Mouse (Mus musculus) limb, embryonic 14.5 days (tissue): Measurements from ENCODE around the gene Itpr2. TPM values are rescaled to one million over a fixed set of nuclear protein-coding genes. Genes with fewer than 3 reads are reported as not detected.

Source experiments
- ATAC-seq: fragments of 200-750 bp; cut with Nextera tagmentation; 2 replicates; pipeline ENCODE4 v1.8.0; 2017; ENCODE audit warnings: low read depth, moderate number of reproducible peaks, moderate TSS enrichment; ENCODE audit not compliant: low FRiP score
- DNase-seq: peaks from one replicate; pipeline ENCODE4 v3.0.0-alpha.2; 2015; ENCODE audit warnings: low spot score
- H3K27ac ChIP-seq: fragments of 300-500 bp; sonication (generic); replicated peaks from 2 replicates; pipeline ENCODE4 v1.5.1; 2014; ENCODE audit warnings: low read depth, mild to moderate bottlenecking, low read length, moderate library complexity, mixed read lengths
- H3K27me3 ChIP-seq: fragments of 300-500 bp; sonication (generic); 2 replicates; pipeline ENCODE4 v1.6.1; 2014; ENCODE audit warnings: low read length, mixed read lengths; ENCODE audit not compliant: control insufficient read depth, insufficient read depth
- H3K36me3 ChIP-seq: fragments of 300-500 bp; sonication (generic); 2 replicates; pipeline ENCODE4 v1.6.1; 2014; ENCODE audit warnings: mild to moderate bottlenecking, low read length, moderate library complexity, mixed read lengths; ENCODE audit not compliant: control insufficient read depth, insufficient read depth
- H3K4me1 ChIP-seq: fragments of 300-500 bp; sonication (generic); 2 replicates; pipeline ENCODE4 v1.6.1; 2014; ENCODE audit warnings: antibody characterized with exemption, low read length, mixed read lengths; ENCODE audit not compliant: control insufficient read depth, insufficient read depth
- H3K4me2 ChIP-seq: fragments of 300-500 bp; sonication (generic); replicated peaks from 2 replicates; pipeline ENCODE4 v1.6.1; 2014; ENCODE audit warnings: low read depth, mild to moderate bottlenecking, low read length, moderate library complexity; ENCODE audit not compliant: severe bottlenecking
- H3K4me3 ChIP-seq: fragments of 300-500 bp; sonication (generic); replicated peaks from 2 replicates; pipeline ENCODE4 v1.5.1; 2014; ENCODE audit warnings: low read length
- H3K9ac ChIP-seq: fragments of 300-500 bp; sonication (generic); 2 replicates; pipeline ENCODE4 v1.6.1; 2014; ENCODE audit warnings: mild to moderate bottlenecking, low read depth, low read length, moderate library complexity; ENCODE audit not compliant: severe bottlenecking
- H3K9me3 ChIP-seq: fragments of 300-500 bp; sonication (generic); 2 replicates; pipeline ENCODE4 v1.6.1; 2016; ENCODE audit warnings: low read length; ENCODE audit not compliant: control insufficient read depth
- POLR2A ChIP-seq: fragments of 200-500 bp; IDR thresholded peaks from 2 replicates; pipeline ENCODE4 v1.8.0; 2012; ENCODE audit warnings: inconsistent platforms, mild to moderate bottlenecking, moderate library complexity, borderline replicate concordance; ENCODE audit not compliant: insufficient read depth, insufficient read length; ENCODE audit errors: extremely low read depth
- WGBS: fragments of 180-500 bp; shearing (Covaris S2); extraction: QIAGEN DNeasy Blood & Tissue Kit; methylation state at CpG from one replicate; pipeline ENCODE4 v1.1.7; 2014; 5-methylcytosine and 5-hydroxymethylcytosine counted together
- polyA plus RNA-seq, 2 experiments: library from polyadenylated mRNA; depleted of rRNA in 1 of 2; stranded (reverse) in 1 of 2; unstranded in 1 of 2; fragments of >200 nt; fragmentation: Nextera tagmentation in 1 of 2; extraction: Ambion mirVana in 1 of 2; gene quantifications; 2 replicates each; pipeline versions ENCODE4 v1.2.1 to v1.2.3; 2012 to 2014

Itpr2 gene
- polyA plus RNA-seq, 2 experiments = 4.7 to 11.3 TPM

DNA sequence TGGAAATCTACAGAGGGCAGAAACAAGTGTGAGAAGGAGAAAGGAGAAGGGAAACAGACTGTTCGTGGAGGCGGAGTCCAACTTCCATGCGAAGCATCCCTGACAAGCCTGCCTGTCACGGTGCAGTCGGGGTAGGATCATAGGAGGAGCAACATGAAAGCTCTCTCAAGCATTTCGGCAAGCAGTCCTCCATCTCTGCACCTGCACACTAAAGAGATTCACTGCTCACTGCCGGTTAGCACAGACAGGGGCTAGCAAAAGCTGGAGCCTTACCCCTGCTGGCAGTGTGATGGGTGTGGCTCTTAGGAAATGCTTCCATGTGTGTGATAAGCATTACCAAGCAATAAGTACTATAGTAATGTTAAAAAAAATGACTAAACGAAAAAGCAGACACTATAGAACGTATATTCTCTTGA is 271.6 kb downstream of the Itpr2 start:
- Histone ChIP-seq H3K9me3 (no peaks in the 10 kb centered on the region), H3K36me3 (no peaks in the 10 kb centered on the region), H3K27ac (no peak overlapping the region), H3K4me1 (no peaks in the 10 kb centered on the region), H3K4me3 (no peak overlapping the region), H3K4me2 (no peak overlapping the region), H3K9ac (no peak overlapping the region), H3K27me3 (no peaks in the 10 kb centered on the region)
- no peak for TF ChIP-seq POLR2A
- 66% methylated on average over 9 of the region's 9 CpGs for WGBS
- ATAC-seq = no peak
- no peak for DNase-seq

DNA sequence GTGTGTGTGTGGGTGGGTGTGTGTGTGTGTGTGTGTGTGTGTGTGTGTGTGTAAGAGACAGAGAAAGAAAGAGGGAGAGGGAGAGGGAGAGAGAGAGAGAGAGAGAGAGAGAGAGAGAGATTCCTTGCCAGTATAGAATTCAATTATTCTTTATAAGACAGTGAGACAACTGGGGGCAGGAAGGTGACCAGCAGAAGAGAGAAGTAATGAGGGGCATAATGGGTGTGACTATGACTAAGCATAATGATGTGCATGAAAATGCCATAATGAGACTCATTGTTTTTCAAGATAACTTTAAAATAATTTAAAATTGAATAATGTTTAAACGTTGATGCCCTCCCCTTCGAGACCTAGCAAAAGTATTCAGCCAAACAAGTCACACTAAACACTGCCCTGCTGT is 272.1 kb downstream of the Itpr2 start:
- no peaks in the 10 kb centered on the region for H3K9me3 ChIP-seq
- H3K4me1 ChIP-seq = no peaks in the 10 kb centered on the region
- H3K9ac ChIP-seq = no peak overlapping the region
- no peak overlapping the region for H3K4me2 ChIP-seq
- no peaks in the 10 kb centered on the region for H3K27me3 ChIP-seq
- H3K27ac ChIP-seq = no peak overlapping the region
- ATAC-seq (no peak), DNase-seq (no peak)
- no peak overlapping the region for H3K4me3 ChIP-seq
- TF ChIP-seq POLR2A = no peak
- WGBS = 88% methylated on average over 2 of the region's 2 CpGs
- H3K36me3 ChIP-seq = no peaks in the 10 kb centered on the region

DNA sequence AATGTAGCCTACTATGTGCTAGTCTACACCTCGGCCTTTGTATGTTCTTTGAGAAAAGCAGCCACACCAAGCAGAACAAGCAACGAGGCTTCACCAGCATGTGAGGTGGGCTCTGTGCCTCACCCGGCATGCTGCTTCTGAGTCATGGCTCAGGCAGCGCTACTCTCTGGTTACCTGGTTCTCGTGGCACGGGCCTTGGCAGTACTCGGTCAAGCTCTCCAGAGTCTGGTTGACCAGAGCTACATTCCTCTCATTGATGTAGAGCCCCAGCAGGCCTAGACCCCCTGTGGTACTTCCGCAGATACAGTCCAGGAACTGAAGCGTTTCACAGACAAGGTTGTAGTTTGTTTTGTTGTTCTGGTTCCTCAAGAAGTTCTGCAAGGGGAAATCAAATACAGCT is 272.5 kb downstream of the Itpr2 start:
- Histone ChIP-seq H3K27ac (no peak overlapping the region), H3K4me3 (no peak overlapping the region), H3K4me2 (no peak overlapping the region), H3K27me3 (no peaks in the 10 kb centered on the region), H3K36me3 (no peaks in the 10 kb centered on the region), H3K9me3 (no peaks in the 10 kb centered on the region), H3K4me1 (no peaks in the 10 kb centered on the region), H3K9ac (no peak overlapping the region)
- ATAC-seq = no peak
- TF ChIP-seq POLR2A = no peak
- 69% methylated on average over 9 of the region's 9 CpGs for WGBS
- no peak for DNase-seq

DNA sequence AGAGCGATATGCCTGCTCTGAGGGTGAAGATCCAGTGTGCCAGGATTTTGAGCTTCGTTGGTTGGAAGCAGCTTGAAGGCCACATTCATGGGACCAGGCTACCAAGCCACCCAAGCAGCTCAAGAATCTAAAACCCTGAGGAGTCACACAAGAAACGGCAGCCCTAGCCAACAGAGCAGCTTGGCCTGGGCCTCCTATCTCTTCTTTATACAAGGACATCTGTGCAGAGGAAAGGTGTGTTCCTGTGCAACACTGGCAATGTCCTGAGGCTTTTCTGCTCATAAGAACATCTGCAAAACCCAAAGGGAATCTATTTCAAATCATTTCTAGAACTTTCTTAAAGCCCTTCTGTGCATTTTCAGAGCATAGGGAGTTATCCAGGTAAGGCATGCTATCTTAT is 274.0 kb downstream of the Itpr2 start:
- 83% methylated on average over 3 of the region's 3 CpGs for WGBS
- TF ChIP-seq POLR2A = no peak

DNA sequence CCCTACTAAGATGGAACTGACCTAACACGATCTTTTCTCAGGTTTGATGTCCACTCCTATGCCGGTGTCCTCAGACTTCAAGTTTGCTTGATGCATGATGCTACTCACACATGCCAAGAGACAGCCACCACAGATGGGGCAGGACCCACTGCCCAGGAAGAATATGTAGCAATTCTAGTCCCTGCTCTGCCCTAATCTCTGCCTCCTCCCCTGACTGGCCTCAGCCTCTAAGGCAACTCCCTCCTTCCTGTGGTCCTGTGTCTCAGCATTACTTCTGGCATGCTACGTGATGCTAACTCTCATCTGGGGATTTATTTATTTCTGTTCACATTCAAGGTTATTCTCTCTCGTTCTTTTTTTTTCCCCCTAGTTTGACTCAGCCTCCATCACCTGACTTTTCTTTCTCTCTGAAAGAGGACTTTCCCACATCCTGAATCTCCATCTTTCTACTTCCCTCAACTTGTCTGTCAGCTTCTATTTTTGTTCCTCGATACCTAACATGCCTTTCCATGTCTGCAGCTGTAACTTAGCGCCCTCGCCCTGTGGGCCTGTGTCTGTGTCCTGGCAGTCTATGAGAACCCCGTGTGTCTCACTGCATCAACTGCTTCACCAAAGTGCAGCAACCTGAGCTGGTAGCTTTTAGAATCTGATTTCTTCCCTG is 279.5 kb downstream of the Itpr2 start:
- Histone ChIP-seq H3K27ac (no peak overlapping the region), H3K36me3 (no peaks in the 10 kb centered on the region), H3K4me1 (peaks cover 8% of the 10 kb centered on the region; the same call in 1 of the 2 replicates), H3K9ac (no peak overlapping the region), H3K9me3 (no peaks in the 10 kb centered on the region), H3K4me2 (no peak overlapping the region), H3K27me3 (no peaks in the 10 kb centered on the region), H3K4me3 (no peak overlapping the region)
- ATAC-seq (no peak), DNase-seq (no peak)
- WGBS = 60% methylated on average over 8 of the region's 8 CpGs
- no peak for TF ChIP-seq POLR2A

More for the DNA sequence above, 274.0 kb downstream of the Itpr2 start:
- DNase-seq (no peak), ATAC-seq (no peak)
- no peak overlapping the region for H3K9ac ChIP-seq
- no peaks in the 10 kb centered on the region for H3K4me1 ChIP-seq
- no peaks in the 10 kb centered on the region for H3K9me3 ChIP-seq
- H3K36me3 ChIP-seq = no peaks in the 10 kb centered on the region
- no peak overlapping the region for H3K4me2 ChIP-seq
- H3K27me3 ChIP-seq = no peaks in the 10 kb centered on the region
- H3K27ac ChIP-seq = no peak overlapping the region
- H3K4me3 ChIP-seq = no peak overlapping the region
